Mouse (Mus musculus) embryonic facial prominence, embryonic 10.5 days (tissue): ENCODE results near the gene Ankrd22. TPM values are rescaled to one million over a fixed set of nuclear protein-coding genes. Genes with fewer than 3 reads are reported as not detected.

Source experiments
- DNase-seq: peaks from one replicate; pipeline ENCODE4 v3.0.0-alpha.2; 2017; ENCODE audit warnings: low spot score
- H3K27ac ChIP-seq: fragments of 300-500 bp; sonication (generic); replicated peaks from 2 replicates; pipeline ENCODE4 v1.5.1; 2016; ENCODE audit warnings: mild to moderate bottlenecking
- H3K27me3 ChIP-seq: fragments of 300-500 bp; sonication (generic); replicated peaks from 2 replicates; pipeline ENCODE4 v1.6.1; 2016; ENCODE audit warnings: low read depth, mild to moderate bottlenecking; ENCODE audit not compliant: poor library complexity, severe bottlenecking
- H3K36me3 ChIP-seq: fragments of 300-500 bp; sonication (generic); replicated peaks from 2 replicates; pipeline ENCODE4 v1.6.1; 2016; ENCODE audit warnings: mild to moderate bottlenecking, moderate library complexity
- H3K4me1 ChIP-seq: fragments of 300-500 bp; sonication (generic); 2 replicates; pipeline ENCODE4 v1.6.1; 2016
- H3K4me3 ChIP-seq: fragments of 300-500 bp; sonication (generic); 2 replicates; pipeline ENCODE4 v1.5.1; 2016; ENCODE audit warnings: mild to moderate bottlenecking, moderate library complexity
- H3K9me3 ChIP-seq: fragments of 300-500 bp; sonication (generic); 2 replicates; pipeline ENCODE4 v1.6.1; 2016; ENCODE audit warnings: mild to moderate bottlenecking
- WGBS: fragments of 180-500 bp; shearing (Covaris S2); methylation state at CpG from one replicate; pipeline ENCODE4 v1.1.7; 2016; 5-methylcytosine and 5-hydroxymethylcytosine counted together
- polyA plus RNA-seq: library from polyadenylated mRNA; unstranded; fragments of >200 nt; fragmentation: Nextera tagmentation; extraction: Ambion mirVana; gene quantifications from 2 replicates; pipeline ENCODE4 v1.2.1, GENCODE M21; 2016

Ankrd22 gene
- polyA plus RNA-seq, 1 experiment from 2014 or later = 0.34 TPM

- no peak for DNase-seq
- Histone ChIP-seq H3K27ac (no peak overlapping the region), H3K36me3 (no peaks in the 10 kb centered on the region), H3K9me3 (no peaks in the 10 kb centered on the region), H3K4me1 (peaks cover 3% of the 10 kb centered on the region; the same call in 1 of the 2 replicates), H3K4me3 (no peak overlapping the region), H3K27me3 (no peaks in the 10 kb centered on the region)
Observed at GRCm38 (mm10) chr19:34169121-34169520, 3.3 kb upstream of the Ankrd22 start.

DNA sequence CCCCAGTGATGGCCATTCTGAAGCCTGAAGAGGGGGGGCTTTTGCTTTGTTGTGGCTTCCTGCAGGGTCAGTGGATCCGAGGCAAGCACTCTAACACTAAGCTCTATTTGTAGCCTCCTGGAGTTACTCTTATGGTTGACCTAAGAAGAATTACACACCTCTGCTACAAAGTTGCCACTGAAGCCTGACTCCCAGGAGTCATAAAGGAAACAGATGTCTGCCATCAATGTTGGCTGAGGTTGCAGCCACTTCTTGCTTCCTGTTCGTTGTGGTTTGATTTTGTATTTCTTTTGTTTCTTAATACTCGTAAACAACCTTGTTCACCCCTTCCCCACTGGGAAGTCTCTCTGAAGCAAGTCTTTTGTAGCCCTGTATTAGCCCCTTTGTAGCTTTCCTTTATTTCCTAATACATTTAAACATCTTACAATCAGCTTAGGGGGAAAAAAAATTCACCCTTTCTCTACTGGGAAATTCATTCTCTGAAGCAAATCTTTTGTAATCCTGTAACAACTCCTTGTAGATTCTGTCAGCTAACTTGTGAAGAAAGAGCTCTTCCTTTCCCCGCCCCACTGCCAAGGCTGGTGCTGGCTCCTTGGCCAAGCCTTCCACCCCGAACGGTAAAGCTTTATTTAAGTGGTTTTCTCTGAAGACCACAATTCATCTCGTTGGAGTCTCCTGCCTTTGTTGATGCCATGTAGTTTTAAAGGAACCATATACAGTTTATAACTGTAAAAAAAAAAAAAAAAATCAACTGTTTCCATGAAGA is 2.2 kb upstream of the Ankrd22 start:
- Histone ChIP-seq H3K4me1 (peaks cover 3% of the 10 kb centered on the region), H3K36me3 (no peaks in the 10 kb centered on the region), H3K4me3 (no peak overlapping the region), H3K27me3 (no peaks in the 10 kb centered on the region), H3K27ac (no peak overlapping the region), H3K9me3 (no peaks in the 10 kb centered on the region)
- DNase-seq = no peak
- 57% methylated on average over 7 of the region's 7 CpGs for WGBS

DNA sequence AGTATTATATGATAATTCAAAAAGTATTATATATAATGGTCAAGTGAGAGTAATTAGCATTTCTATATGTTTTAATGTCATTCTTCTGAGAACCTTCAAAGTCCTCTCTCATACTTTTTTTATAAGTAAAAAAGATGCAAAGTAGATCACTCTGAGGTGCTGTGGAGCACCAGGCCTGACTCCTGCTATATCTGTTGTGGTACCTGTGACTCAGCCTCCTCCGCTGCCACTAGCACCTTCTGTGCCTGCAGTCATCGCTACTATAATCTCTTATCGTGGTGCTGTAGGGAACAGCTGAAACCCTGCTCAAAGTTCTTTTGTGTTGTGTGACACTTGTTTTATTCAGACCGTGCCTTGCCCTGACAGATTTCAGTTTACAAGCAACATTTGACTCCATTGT is 533 bp upstream of the Ankrd22 start:
- no peaks in the 10 kb centered on the region for H3K27me3 ChIP-seq
- no peaks in the 10 kb centered on the region for H3K36me3 ChIP-seq
- no peaks in the 10 kb centered on the region for H3K9me3 ChIP-seq
- DNase-seq = no peak
- WGBS = 81% methylated on average over 4 of the region's 4 CpGs
- no peak overlapping the region for H3K4me3 ChIP-seq
- H3K27ac ChIP-seq = no peak overlapping the region
- H3K4me1 ChIP-seq = peaks cover 6% of the 10 kb centered on the region

- H3K27me3 ChIP-seq = no peaks in the 10 kb centered on the region
- H3K4me3 ChIP-seq = no peak overlapping the region
- no peaks in the 10 kb centered on the region for H3K9me3 ChIP-seq
- H3K4me1 ChIP-seq = peaks cover 4% of the 10 kb centered on the region
- no peak overlapping the region for H3K27ac ChIP-seq
- WGBS = 86% methylated on average over 5 of the region's 5 CpGs
- DNase-seq = no peak
- H3K36me3 ChIP-seq = no peaks in the 10 kb centered on the region
Observed at GRCm38 (mm10) chr19:34162693-34163092, 3.2 kb downstream of the Ankrd22 start.

- Histone ChIP-seq H3K9me3 (no peaks in the 10 kb centered on the region), H3K36me3 (no peaks in the 10 kb centered on the region), H3K27me3 (no peaks in the 10 kb centered on the region), H3K4me3 (no peak overlapping the region), H3K4me1 (peaks cover 11% of the 10 kb centered on the region), H3K27ac (no peak overlapping the region)
- WGBS = 59% methylated on average over 6 of the region's 6 CpGs
- no peak for DNase-seq
Observed at GRCm38 (mm10) chr19:34153263-34154144, 12.3 kb downstream of the Ankrd22 start.

- Histone ChIP-seq H3K27ac (no peak overlapping the region), H3K9me3 (no peaks in the 10 kb centered on the region), H3K27me3 (no peaks in the 10 kb centered on the region), H3K36me3 (no peaks in the 10 kb centered on the region), H3K4me1 (peaks cover 11% of the 10 kb centered on the region), H3K4me3 (no peak overlapping the region)
- no peak for DNase-seq
- WGBS = 83% methylated on average over 1 of the region's 1 CpGs
Observed at GRCm38 (mm10) chr19:34151909-34152308, 13.9 kb downstream of the Ankrd22 start.

DNA sequence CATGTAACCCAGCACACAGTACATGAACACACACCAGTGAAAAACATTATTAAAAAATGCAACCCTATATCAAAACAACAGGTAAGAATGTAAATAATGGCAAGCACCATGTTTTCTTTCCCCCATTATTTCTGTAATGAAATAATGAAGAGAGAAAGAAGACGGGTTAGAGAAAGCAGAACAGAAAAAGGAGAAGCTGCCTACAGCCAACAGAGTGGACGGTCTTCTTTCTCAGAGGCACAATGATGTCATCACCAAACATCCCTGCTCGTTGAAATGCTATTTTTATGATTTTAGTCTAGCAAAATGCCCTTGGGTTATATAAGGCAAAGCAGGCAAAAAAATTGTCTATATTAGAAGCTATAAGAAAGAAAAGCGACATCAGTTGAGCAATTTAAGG is 17.4 kb downstream of the Ankrd22 start:
- no peak overlapping the region for H3K27ac ChIP-seq
- no peaks in the 10 kb centered on the region for H3K27me3 ChIP-seq
- WGBS = 82% methylated on average over 4 of the region's 4 CpGs
- no peak for DNase-seq
- H3K4me1 ChIP-seq = peaks cover 2% of the 10 kb centered on the region
- H3K36me3 ChIP-seq = no peaks in the 10 kb centered on the region
- no peaks in the 10 kb centered on the region for H3K9me3 ChIP-seq
- H3K4me3 ChIP-seq = no peak overlapping the region

DNA sequence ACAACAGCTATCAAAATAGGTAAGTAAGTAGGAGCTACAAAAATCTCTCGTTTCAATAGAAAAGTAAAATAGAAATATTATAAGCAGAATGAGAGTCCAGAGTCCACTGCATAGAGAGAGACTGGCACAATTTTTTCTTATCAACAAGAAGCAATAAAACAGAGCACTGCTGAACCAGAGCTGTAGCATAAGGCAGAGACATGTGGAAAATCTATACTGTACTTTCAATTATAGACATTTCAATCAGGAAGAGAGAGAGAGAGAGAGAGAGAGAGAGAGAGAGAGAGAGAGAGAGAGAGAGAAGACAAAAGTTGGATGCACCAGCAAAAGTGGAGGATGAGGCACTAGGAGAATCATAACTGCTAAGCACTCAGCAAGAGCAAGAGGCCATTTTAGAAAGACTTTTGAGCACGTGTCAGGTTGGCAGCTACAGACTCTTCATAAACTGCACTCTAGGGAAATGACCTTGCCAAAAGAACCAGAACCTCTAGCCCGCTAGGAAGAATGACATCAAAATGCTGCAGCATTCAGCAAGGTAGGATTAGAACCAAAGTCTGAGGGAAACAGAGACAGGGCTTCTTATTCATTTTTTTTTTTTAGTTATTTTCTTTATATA is 26.3 kb downstream of the Ankrd22 start:
- no peaks in the 10 kb centered on the region for H3K36me3 ChIP-seq
- no peaks in the 10 kb centered on the region for H3K9me3 ChIP-seq
- H3K4me1 ChIP-seq = no peaks in the 10 kb centered on the region
- no peak overlapping the region for H3K4me3 ChIP-seq
- WGBS = 84% methylated on average over 3 of the region's 3 CpGs
- no peak overlapping the region for H3K27ac ChIP-seq
- DNase-seq = no peak
- no peaks in the 10 kb centered on the region for H3K27me3 ChIP-seq

DNA sequence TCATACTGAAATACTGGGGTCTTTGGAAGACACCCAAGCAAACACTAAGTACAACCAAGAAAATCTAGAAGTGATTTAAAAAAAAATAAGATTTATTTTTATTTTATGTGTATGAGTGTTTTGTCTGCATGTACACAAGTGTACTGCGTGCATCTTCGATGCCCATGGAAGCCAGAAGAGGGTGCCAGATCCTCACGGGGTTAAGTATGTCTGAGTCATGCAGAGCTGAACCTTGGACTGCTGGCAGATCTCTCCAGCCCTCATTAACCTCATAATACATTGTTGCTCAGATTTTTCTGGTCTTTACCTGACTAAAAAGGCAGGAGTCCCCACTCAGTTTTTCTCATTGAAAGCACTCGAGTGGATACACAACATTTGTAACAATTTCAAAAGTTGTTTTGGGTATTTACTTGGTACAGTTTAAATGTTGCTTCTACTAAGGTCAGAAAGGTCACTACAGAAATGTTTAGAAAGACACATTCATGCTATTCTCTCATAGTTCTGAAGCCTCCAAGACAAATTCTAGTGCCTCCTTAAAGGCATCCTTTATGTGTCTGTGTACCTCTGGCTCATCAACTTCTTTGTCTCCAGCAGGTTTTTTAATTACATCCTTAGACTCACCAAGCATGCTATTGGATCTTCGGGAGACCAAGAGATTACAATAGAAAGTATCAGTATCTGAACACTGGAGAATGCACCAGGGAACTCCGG is 27.0 kb downstream of the Ankrd22 start:
- no peaks in the 10 kb centered on the region for H3K4me1 ChIP-seq
- no peaks in the 10 kb centered on the region for H3K27me3 ChIP-seq
- H3K9me3 ChIP-seq = no peaks in the 10 kb centered on the region
- 86% methylated on average over 6 of the region's 6 CpGs for WGBS
- DNase-seq = no peak
- no peak overlapping the region for H3K27ac ChIP-seq
- H3K36me3 ChIP-seq = no peaks in the 10 kb centered on the region
- H3K4me3 ChIP-seq = no peak overlapping the region

DNA sequence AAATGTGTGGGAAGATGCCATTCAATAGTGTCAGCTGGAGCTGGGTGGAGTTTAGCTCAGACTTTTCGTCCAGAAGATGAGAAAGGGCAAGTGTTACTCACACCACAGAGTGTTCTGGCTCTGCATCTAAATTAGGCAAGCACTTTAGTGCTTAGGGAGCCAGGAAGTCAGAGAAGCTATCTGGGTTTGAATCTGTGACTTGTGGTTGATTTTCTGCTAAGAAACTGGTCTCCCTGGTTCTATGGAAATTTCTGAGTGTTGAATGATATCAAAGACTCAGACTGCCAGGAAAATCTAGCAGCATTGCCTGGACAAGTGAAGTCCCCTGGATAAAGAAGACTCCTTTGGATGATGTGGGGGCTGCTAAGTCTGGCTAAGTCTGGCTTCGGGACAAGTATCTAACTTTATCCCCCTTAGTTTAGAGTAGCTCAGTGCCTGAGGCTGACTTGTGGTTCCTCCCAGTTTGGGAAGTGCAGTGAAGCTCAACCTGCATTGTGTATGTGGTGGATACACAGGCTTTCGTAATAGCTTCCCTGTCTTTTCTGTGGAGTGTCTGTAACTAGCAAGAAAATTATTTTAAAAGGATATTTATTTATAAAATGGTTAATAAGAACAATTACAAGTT is 45.6 kb downstream of the Ankrd22 start:
- Histone ChIP-seq H3K4me3 (no peak overlapping the region), H3K36me3 (no peaks in the 10 kb centered on the region), H3K27ac (no peak overlapping the region), H3K4me1 (peaks cover 3% of the 10 kb centered on the region; the same call in 1 of the 2 replicates), H3K27me3 (no peaks in the 10 kb centered on the region), H3K9me3 (no peaks in the 10 kb centered on the region)
- 64% methylated on average over 3 of the region's 3 CpGs for WGBS
- DNase-seq = no peak

GRCm38 (mm10) chr19:34119653-34120052 is 46.2 kb downstream of the Ankrd22 start:
- Histone ChIP-seq H3K36me3 (no peaks in the 10 kb centered on the region), H3K9me3 (no peaks in the 10 kb centered on the region), H3K4me1 (peaks cover 3% of the 10 kb centered on the region; the same call in 1 of the 2 replicates), H3K4me3 (no peak overlapping the region), H3K27me3 (no peaks in the 10 kb centered on the region), H3K27ac (no peak overlapping the region)
- DNase-seq = no peak
- WGBS = 72% methylated on average over 4 of the region's 4 CpGs

GRCm38 (mm10) chr19:34119102-34119501 is 46.8 kb downstream of the Ankrd22 start:
- no peak overlapping the region for H3K4me3 ChIP-seq
- DNase-seq = no peak
- no peaks in the 10 kb centered on the region for H3K36me3 ChIP-seq
- H3K27me3 ChIP-seq = no peaks in the 10 kb centered on the region
- H3K4me1 ChIP-seq = peaks cover 3% of the 10 kb centered on the region; the same call in 1 of the 2 replicates
- 90% methylated on average over 1 of the region's 1 CpGs for WGBS
- no peaks in the 10 kb centered on the region for H3K9me3 ChIP-seq
- no peak overlapping the region for H3K27ac ChIP-seq
